In genomic region chr10:121625006-121625405, GRCm38 (mm10) we compare ENCODE assay signal across 8 mouse cellular contexts. TPM values are rescaled to one million over a fixed set of nuclear protein-coding genes. Genes with fewer than 3 reads are reported as not detected.
DNase-seq lines count a peak whose midpoint lies in the region; ATAC-seq and TF ChIP-seq lines count a peak whose summit lies in the region.

No protein-coding gene starts in this region.

- peak overlapping the region; percentile 88 for H3K4me3 ChIP-seq in heart, embryonic 10.5 days
- peak overlapping the region; percentile 94 for H3K4me3 ChIP-seq in forebrain, embryonic 15.5 days
- H3K4me3 ChIP-seq in liver, embryonic 14.5 days (ENCODE audit: insufficient read depth in 1 of 2, low read depth in 2 of 2, low read length in 2 of 2), result peak overlapping the region; percentile 68 to 75

- peak overlapping the region; percentile 88 for H3K9ac ChIP-seq in forebrain, embryonic 15.5 days (replicated peaks)
- peak overlapping the region; percentile 80 for H3K9ac ChIP-seq in liver, embryonic 14.5 days (replicated peaks)

- peaks cover 13% of the 10 kb centered on the region; the same call in 1 of the 2 replicates for H3K4me1 ChIP-seq in heart, embryonic 10.5 days
- peaks cover 23% of the 10 kb centered on the region for H3K4me1 ChIP-seq in forebrain, embryonic 15.5 days
- H3K4me1 ChIP-seq in liver, embryonic 14.5 days (replicated peaks; ENCODE audit: control insufficient read depth in 2 of 2, insufficient read depth in 2 of 2, low read length in 1 of 2), result peaks cover 16 to 23% of the 10 kb centered on the region in 2 experiments

- no peaks in the 10 kb centered on the region for H3K9me3 ChIP-seq in heart, embryonic 10.5 days
- H3K9me3 ChIP-seq in forebrain, embryonic 15.5 days, result no peaks in the 10 kb centered on the region
- no peaks in the 10 kb centered on the region for H3K9me3 ChIP-seq in liver, embryonic 14.5 days (ENCODE audit: control insufficient read depth, low read length)

- 16% methylated on average over 9 of the region's 9 CpGs for WGBS in heart, embryonic 10.5 days
- 18% methylated on average over 9 of the region's 9 CpGs for WGBS in forebrain, embryonic 15.5 days
- WGBS in liver, embryonic 14.5 days (ENCODE audit: insufficient replicate concordance), result 4% methylated on average over 9 of the region's 9 CpGs

- no peak for TF ChIP-seq EP300 in liver, embryonic 14.5 days (IDR thresholded peaks at IDR 0.05; ENCODE audit: low read depth)

- H3K27me3 ChIP-seq in heart, embryonic 10.5 days (ENCODE audit: insufficient read depth, poor library complexity, severe bottlenecking), result no peaks in the 10 kb centered on the region
- H3K27me3 ChIP-seq in forebrain, embryonic 15.5 days, result no peaks in the 10 kb centered on the region
- H3K27me3 ChIP-seq in liver, embryonic 14.5 days (ENCODE audit: control insufficient read depth, insufficient read depth, low read length), result no peaks in the 10 kb centered on the region

- ATAC-seq in forebrain, embryonic 15.5 days (replicated peaks), result no peak
- no peak for ATAC-seq in liver, embryonic 14.5 days (ENCODE audit: insufficient read depth)

- no peak for TF ChIP-seq CTCF in liver, embryonic 14.5 days (IDR thresholded peaks at IDR 0.05; ENCODE audit: low read depth)

- peak overlapping the region; percentile 97 for H3K27ac ChIP-seq in heart, embryonic 10.5 days
- H3K27ac ChIP-seq in forebrain, embryonic 15.5 days (replicated peaks), result no peak overlapping the region
- peak overlapping the region; percentile 46 for H3K27ac ChIP-seq in liver, embryonic 14.5 days

- H3K4me2 ChIP-seq in forebrain, embryonic 15.5 days (replicated peaks), result peak overlapping the region; percentile 67
- H3K4me2 ChIP-seq in liver, embryonic 14.5 days (ENCODE audit: low read depth), result peak overlapping the region; percentile 80

- no peak for DNase-seq in heart, embryonic 10.5 days (ENCODE audit: low spot score)
- no peak for DNase-seq in heart, postnatal 25 days (ENCODE audit: low spot score)
- peak; percentile 34 for DNase-seq in CD4-positive helper T cell, adult 2 months (ENCODE audit: low read depth, low spot score)
- DNase-seq in liver, embryonic 14.5 days (ENCODE audit: low read depth in 3 of 3, low spot score in 3 of 3), result no peak
- DNase-seq in left cerebral cortex, adult 11 months (ENCODE audit: low spot score), result no peak
- DNase-seq in ovary, postnatal 14 days (ENCODE audit: low spot score), result no peak
- DNase-seq in embryo, embryonic 9.5 days (ENCODE audit: extremely low spot score), result no peak

- intact Hi-C loops in heart, postnatal 25 days (cut with DNase I), result loop anchor here (5.0 kb wide), 1 partner anchor 38 kb away; the partner anchor contains the start of gene Tbk1

- peaks cover 25% of the 10 kb centered on the region for H3K36me3 ChIP-seq in heart, embryonic 10.5 days
- peaks cover 20% of the 10 kb centered on the region; the same call in 1 of the 2 replicates for H3K36me3 ChIP-seq in forebrain, embryonic 15.5 days
- peaks cover 26% of the 10 kb centered on the region for H3K36me3 ChIP-seq in liver, embryonic 14.5 days (replicated peaks; ENCODE audit: control insufficient read depth, insufficient read depth, low read depth)

RNA-seq across cellular contexts. Expression of gene Xpot, which starts 1.1 kb away (rescaled TPM):
- polyA plus RNA-seq in heart, embryonic 10.5 days (2016; fragmentation: Nextera tagmentation; extraction: Ambion mirVana), result 44.8 and 48.8 TPM in 2 replicates
- total RNA-seq in heart, postnatal 25 days (2021), result 10 to 100 TPM; 24.3 to 24.7 TPM
- 37.6 and 38.7 TPM in 2 replicates for polyA plus RNA-seq in forebrain, embryonic 15.5 days (2015; fragmentation: Nextera tagmentation; extraction: Ambion mirVana)
- 40.3 and 47.4 TPM in 2 replicates for polyA plus RNA-seq in liver, embryonic 14.5 days (2012; rRNA removed)
- polyA plus RNA-seq in liver, embryonic 14.5 days (2014; fragmentation: Nextera tagmentation; extraction: Ambion mirVana), result 26.2 and 31.4 TPM in 2 replicates

RNA-seq across cellular contexts. Expression of gene D930020B18Rik, which starts 16.4 kb away (rescaled TPM):
- polyA plus RNA-seq in heart, embryonic 10.5 days (2016; fragmentation: Nextera tagmentation; extraction: Ambion mirVana), result 0.11 TPM in 1 of 2 replicates, not detected in the other
- total RNA-seq in heart, postnatal 25 days (2021), result not detected
- polyA plus RNA-seq in forebrain, embryonic 15.5 days (2015; fragmentation: Nextera tagmentation; extraction: Ambion mirVana), result 0.10 and 0.19 TPM in 2 replicates
- not detected in 2 replicates for polyA plus RNA-seq in liver, embryonic 14.5 days (2012; rRNA removed)
- polyA plus RNA-seq in liver, embryonic 14.5 days (2014; fragmentation: Nextera tagmentation; extraction: Ambion mirVana), result 0.04 TPM in 1 of 2 replicates, not detected in the other

RNA-seq across cellular contexts. Expression of gene Tbk1, which starts 38.4 kb away (rescaled TPM):
- polyA plus RNA-seq in heart, embryonic 10.5 days (2016; fragmentation: Nextera tagmentation; extraction: Ambion mirVana), result 28.1 and 31.4 TPM in 2 replicates
- total RNA-seq in heart, postnatal 25 days (2021), result 10 to 100 TPM; 16.7 to 20.4 TPM
- 35.0 and 36.3 TPM in 2 replicates for polyA plus RNA-seq in forebrain, embryonic 15.5 days (2015; fragmentation: Nextera tagmentation; extraction: Ambion mirVana)
- 6.6 and 13.6 TPM in 2 replicates for polyA plus RNA-seq in liver, embryonic 14.5 days (2012; rRNA removed)
- 17.1 and 18.0 TPM in 2 replicates for polyA plus RNA-seq in liver, embryonic 14.5 days (2014; fragmentation: Nextera tagmentation; extraction: Ambion mirVana)
